Mouse (Mus musculus): Measurements from ENCODE around the gene Neo1.

- TF ChIP-seq CTCF (conservative IDR thresholded peaks at IDR 0.05; ENCODE audit: insufficient read depth, insufficient read length, low read depth, low read length): no peak
- TF ChIP-seq POLR2A (IDR thresholded peaks at IDR 0.05; ENCODE audit: low read depth, low read length): no peak
These were observed 21.8 kb upstream of the Neo1 start for GRCm38 (mm10) chr9:59058060-59058459.
